Mouse (Mus musculus) right cerebral cortex, postnatal 10 days (tissue): ENCODE results near the gene Tmem176b.
"Not testable (repeated sequence)": the region's sequence is repeated elsewhere in the genome, so short reads cannot be mapped to it uniquely, and the experiment has no call there.

Source experiments
- DNase-seq, 2 experiments: peaks; one replicate each; pipeline ENCODE4 v3.0.0; 2021; ENCODE audit warnings: low spot score in 2 of 2

The Tmem176b gene

DNA sequence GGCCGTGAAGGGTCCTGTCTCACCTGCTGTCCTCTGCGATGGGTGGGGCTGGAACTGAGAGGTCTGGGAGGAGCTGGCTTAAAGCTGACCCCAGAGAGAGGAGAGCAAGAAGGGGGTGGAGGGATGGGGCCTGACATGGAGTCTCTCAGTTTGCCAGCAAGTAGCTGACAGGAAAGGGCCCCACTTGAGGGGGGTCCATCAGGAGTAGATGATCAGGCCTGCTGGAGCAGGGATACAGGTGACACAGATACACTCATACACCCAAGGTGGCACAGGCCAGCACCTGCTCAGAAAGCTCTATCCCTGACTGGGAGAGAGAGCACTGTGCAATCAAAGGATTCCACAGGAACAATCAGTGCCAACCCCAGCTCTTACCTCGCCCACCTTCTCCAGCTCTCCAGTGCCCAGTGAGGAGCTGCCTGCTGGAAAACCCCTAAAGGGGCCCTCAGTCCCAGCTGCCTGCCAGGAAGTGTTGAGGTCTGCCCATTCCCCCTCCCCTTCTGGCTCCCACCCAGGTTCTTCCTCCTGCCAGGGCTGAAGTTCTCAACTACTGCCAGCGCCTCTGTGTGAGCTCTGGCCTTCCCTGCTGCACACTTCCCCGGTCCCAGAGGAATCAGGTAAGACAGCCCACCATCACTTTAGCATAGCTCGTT, at the start of gene Tmem176b:
Gene Tmem176b, minus strand, starts transcription at position 524 of the 653 bp plus-strand sequence.
- peak; percentile 94 for DNase-seq

DNA sequence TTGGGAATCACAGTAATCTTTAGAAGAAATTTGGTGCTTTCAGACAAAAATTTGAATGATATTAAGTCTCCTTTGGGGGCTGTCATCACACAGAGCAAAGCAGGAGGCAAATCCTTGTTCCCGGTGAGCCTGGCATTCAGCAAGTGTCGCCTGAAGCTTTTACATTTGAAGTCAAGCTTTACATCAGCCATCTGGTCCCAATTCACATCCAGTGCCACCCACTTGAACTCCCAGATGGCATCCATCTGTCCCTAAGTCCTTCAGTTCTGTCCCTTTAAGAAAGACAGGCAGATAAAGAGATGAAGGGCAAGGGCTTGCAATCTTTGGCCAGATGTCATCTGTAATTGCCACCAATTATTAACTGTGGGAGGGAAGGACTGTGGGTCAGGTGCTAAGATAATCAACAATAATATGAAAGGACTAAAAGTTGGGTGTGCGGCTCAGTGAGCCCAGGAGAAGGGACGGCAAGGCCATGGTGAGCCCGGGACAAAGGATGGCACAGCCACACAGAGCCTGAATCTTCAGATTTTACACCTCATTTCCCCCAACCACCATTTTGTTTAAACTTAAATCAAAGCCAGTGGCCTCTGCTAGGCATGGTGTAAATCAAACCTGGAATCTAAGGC, 35.3 kb upstream of the Tmem176b start:
- peak; percentile 32 to 39 for DNase-seq

DNA sequence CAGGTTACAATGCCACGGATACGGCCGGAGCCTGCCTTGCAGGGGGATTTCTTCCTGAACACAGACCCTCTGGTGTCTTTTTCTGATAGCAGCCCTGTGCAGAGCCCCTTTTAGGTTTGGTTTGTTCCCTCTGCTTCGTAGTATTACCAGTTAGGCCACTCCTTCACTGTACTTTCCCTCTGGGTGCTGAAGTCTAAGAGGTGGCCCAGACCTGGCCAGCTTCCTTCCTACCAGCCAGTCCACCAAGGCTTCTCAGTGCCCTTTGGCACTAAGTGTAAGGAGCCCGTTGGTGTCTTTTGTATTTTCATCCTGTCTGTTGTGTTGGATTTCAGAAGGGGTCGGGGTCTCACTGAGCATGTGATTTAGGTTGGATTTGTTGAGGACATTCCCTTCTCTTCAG, 34.2 kb upstream of the Tmem176b start:
- DNase-seq = no peak

DNA sequence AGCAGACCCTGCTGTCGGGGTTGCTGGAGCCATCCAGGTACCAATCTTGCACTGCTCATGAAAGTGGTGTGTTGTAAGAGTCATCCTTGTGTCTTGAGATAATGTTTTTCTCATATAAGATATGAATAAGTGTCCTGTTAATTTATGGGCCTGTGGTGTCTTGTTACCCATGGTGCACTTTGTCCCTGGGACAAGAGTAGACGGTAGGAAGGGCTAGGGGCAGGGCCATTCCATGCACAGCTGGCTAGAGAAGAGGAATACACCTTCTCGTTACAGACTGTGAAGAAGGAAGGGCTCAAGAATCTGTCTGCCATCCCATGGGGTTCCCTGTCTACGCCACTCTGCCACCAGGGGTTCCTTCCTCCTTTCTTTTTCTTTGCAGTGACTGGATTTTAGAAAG, 33.3 kb upstream of the Tmem176b start:
- no peak for DNase-seq

DNA sequence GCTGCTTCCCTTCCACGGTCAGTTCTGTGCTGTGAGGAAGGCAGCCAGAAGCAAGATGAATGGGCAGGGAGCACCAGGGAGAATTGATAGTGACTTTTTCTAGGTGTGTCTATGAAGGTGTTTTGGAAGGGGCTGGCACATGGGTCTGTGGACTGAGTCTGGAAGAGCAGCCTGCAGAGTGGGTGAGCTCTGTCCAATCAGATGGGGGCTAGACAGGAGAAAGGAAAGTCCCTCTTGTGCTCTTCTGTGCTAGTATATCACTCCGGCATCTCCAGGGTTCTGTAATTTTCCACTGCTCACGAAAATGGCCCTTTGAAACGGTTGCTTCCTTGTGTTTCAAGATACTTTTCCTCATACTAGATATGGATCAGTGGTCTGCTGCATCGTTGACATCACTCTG, 31.3 kb upstream of the Tmem176b start, which contains the start of gene Aoc1:
Gene Aoc1, plus strand, starts transcription at position 301 of the 400 bp plus-strand sequence.
- DNase-seq = no peak

DNA sequence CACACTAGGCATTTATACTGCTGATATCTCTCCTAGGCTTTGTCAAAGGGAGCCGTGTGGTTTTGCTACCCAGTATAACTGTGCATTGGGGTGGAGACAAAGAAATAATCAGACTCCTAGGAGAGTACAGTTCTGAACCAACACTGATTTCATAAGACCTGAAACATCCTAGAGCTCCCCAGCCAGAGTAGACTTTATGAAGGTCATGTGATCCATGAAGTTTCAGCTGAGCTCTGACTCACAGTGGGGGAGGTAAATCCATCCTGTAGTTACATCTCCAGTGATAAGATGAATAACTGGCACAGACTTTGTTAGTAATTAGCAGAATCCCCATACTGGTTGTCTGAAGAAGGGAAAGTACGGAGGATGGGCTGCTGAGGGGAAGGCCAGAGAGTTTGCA, 28.5 kb upstream of the Tmem176b start:
- DNase-seq = no peak

DNA sequence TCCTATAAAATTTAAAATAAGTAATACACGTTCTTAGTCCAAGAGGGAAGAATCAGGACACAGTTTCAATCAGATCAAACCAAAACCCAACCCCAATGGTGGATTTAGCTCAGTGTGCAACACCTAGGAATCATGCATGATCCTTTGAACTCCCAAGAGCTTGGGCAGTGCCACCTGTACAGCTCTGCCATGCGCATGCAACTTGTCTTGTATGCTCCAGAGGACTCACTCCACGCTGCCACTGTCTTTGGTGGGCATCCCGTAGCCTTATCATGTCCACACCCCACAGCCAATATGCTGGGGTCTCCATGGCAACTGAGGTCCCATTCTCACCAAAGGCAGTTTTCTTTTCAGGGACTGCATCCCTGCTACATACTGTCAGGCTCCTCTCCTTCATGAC, 25.9 kb upstream of the Tmem176b start:
- no peak for DNase-seq

DNA sequence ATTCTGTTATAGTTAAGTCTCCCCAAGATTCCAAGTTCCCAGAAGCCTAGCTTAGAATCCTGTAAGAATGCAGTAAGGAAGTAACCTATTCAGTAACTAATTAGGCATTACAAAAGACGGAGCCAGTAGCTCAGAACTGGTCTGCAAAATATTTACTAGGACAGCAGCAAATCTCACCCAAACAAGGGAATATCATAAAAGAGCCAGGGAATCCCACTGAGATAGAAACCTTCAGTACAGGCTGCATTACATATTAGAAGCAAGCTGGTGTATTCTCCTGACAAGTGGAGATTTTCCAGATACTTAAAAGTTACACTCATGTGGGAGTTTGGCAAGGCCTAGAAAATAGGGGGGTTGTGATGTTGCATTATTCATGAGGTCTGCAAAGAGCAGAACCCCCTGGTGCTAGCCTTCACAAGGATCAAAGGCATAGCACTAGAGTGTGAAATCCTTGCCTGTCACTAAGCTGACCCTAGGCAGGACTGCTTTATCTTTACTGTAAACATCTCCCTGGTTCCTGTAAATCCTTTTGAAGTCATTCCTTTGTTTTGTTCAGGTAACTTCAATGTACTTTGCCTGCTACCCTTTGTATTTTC, 25.2 kb upstream of the Tmem176b start:
- DNase-seq = not testable (repeated sequence)

DNA sequence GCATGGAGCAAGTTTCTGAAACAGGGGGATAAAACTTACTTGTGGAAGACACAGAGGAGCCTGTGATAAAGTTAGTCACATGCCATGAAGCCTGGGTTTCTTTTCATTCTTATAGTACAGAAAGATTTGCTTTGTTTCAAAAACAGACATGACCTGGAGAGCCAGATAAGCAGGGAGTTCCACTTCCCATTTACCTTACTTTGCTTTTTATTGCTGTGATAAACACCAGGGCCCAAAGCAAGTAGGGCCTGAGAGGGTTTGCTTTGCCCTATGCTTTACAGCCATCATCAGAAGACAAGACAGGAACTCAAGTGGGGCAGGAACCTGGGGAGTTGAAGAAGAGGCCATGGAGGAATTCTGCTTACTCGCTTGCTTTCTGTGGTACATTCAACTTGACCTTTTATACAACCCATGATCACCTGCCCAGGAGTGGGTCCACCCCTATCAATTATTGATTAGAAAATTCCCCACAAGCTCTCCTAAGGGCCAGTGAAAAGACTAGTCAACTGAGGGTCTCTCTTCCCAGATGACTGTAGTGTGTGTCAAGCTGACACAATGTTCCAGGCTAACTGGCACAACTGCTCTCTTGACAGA, 24.0 kb upstream of the Tmem176b start:
- DNase-seq = no peak

DNA sequence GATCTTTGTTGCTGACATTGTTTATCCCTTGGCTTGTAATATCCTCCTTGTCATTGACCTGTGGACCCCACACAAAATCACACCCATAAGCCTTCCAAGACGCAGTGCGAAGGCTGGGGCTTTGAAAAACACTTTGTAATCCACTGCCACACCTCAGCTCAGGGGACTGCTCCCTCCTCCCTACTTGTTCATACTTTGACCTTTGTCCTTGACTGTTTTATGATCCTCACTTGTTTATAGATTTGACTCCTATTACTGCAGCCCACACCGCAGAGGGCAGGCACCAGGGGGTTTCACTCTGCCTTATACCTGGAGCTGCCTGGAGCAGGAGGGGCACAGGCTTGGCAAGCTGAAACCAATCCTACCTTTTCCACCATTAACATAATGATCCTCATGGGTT, 23.4 kb upstream of the Tmem176b start:
- no peak for DNase-seq

DNA sequence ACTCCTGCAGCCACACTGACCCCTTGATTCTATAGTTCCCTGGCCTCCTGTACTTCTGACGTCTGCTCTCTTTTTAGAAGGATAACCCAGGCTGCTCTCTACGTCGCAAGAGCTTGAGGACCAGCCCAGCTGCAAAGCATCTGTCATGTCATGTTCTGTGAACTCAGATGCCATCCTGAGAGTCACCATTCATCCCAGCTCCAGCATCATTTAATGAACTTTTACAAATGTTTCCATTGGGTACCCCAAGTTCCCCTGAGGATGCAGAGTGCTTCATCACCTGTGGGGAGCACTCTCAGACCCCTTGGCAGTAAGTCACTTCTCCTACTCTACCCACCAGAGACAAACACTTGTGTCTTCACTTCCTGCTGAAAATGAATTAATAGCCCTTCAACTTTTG, 22.9 kb upstream of the Tmem176b start:
- DNase-seq = no peak

DNA sequence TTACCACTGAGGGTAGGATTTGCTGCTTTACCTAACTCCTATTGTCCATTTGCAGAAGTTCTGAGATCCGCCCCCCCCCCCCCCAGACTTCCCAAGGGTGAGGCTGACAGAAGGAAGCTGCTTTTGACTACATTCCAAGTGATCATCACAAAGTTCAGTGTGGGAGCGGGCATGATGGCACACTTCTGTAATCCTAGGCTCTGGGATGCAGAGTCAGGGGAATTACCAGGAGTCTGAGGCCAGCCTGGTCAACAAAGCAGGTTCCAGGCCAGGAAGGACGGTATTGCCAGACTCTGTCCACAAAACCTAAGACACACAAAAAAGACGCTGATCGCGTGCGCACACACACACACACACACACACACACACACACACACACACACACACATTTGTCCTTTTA, 22.2 kb upstream of the Tmem176b start:
- DNase-seq = no peak

DNA sequence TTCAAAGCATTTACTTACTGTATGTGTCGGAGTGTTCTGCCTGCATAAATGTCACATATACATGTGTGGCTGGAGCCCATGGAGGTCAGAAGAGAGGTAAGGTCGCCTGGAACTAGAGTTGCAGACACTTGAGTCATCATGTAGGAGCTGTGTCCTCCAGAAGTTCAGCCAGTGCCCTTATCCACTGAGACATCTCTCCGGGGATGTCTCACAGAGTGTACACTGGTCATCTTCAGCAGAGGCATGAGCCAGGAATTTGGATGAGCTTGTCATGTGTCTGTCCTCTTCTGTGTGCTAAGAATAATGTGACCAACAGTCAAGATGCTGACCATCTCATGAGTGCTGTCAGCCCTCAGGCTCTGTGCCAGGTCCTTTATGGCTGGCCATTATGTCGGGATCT, 21.5 kb upstream of the Tmem176b start:
- DNase-seq = no peak

DNA sequence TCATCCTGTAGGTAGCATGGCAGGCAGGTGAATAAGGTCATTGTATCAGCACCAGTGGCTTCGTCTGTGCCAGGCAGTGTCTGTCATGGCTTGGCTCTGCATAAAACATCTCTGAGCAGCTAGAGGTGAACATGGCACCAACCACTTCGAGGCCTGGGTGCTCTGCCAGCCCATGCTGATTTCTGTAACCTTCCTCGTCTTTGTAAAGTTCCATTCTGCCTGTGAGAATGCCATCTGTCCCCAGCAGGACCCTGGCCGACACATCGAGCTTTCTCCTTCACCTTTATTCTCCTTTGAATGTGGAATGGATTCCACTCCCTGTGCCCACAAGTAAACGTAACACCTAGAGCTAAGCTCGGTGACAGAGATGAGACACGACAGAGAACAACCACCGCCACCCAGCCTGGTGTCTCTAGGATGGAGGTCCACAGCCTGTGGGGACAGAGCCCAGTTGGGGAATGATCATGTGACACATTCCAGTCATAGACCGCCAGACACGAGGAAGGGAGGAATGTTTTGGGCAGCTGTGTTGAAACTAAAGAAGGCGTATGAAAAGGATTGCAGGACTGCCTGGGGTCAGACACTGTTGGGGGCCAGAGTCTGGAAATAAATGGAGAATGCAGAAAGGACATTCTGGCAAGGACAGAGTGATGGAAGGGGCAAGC, 20.5 kb upstream of the Tmem176b start:
- DNase-seq = no peak

DNA sequence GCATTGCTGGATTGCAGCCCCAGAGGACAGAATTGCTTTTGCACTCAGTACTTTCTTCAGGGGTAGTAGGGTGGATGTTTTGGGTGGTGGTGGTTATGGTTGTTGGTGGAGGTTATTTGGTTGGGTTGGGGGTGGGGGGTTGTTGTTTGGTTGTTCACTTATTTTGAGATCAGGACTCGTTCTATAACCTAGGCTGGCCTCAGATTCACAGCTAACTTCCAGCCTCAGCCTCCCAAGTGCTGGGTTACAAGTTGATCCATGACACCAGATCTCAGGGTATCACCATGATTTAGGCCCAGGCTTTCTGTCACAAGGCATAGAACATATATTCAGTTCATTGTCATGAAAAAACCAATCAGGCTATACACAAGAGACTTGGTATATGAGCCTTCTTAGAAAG, 19.6 kb upstream of the Tmem176b start:
- DNase-seq = no peak

DNA sequence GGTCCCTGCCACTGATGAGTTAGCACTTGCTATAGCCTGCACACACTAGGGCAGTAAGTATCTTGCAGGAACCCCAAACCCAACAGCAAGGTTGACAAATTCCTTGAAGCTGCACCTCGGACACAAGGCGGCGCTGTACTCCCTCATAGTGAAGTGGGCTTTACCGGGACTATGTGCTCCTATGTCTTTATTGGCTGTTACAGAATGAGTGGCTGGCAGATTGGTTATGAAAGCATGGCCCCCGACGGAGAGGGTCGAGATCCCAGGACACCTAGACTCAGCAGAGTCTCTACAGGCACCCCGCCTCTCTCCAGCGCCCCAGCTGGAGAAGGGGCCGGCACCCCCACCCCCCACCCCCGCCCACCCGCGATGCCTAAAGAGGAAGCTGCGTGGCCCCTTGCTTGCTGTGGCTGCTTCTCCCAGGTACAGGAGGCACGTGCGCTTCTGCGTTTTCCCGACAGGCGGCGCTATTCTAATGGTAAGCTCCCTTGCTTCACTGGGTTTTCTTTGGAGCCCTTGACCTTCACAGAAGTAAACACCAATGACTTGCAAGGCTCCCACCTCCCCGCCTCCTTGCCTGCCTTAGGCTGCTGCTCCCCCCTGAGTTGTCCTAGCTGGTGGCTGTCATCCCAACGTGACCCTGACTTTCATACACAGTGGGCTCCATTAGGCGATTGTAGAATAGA, 19.0 kb upstream of the Tmem176b start:
- peak; percentile 42 to 75 for DNase-seq

DNA sequence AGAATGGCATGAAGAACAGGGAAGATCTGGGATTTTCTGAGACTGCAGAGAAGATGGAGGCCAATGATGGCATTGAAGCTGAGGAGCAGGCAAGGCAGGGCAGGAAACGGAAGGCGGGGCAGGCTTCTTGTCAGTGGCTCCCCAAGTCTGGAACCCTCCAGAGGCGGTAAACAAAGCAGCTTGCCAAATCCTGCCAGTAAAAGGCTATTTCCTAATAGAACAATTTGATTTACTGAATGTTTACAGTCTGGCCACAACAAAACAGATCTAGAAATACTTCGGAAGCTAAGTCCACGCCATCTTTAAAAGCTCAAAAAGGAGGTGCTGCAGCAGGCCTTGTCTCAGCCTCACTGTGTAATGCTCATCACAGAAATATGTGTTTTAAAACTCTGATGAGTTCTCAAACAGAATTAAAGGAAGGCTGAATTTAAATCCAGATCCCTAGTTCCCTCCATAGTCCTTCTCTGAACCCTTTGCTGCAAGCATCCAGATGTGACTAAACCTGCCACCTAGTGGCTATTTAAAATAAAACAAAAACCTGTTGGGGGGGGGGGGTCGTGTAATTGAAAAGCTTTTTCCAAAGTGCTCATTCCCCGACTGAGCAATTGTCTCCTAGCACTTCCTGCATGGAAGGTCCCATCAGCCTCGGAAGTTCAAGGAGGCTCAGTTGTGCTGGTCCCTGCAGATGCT, 16.5 kb upstream of the Tmem176b start:
- DNase-seq = no peak

DNA sequence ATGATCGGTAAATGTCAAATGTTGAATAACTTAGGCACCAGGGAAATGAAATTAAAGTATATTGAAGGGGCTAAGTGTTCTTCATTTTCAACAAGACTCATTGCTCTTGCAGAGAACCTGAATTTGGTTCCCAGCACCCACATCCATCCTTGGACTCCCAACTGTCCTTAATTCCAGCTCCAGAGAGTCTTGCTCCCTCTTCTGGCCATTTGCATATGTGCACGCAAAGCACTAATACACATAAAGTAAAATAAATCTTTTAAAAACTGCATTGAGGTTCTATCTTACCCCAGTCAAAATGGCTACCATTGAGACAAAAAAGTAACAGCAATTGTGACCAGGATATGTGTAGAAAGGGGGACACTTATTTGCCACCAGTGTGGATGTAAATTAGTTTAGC, 12.9 kb upstream of the Tmem176b start:
- DNase-seq = no peak

DNA sequence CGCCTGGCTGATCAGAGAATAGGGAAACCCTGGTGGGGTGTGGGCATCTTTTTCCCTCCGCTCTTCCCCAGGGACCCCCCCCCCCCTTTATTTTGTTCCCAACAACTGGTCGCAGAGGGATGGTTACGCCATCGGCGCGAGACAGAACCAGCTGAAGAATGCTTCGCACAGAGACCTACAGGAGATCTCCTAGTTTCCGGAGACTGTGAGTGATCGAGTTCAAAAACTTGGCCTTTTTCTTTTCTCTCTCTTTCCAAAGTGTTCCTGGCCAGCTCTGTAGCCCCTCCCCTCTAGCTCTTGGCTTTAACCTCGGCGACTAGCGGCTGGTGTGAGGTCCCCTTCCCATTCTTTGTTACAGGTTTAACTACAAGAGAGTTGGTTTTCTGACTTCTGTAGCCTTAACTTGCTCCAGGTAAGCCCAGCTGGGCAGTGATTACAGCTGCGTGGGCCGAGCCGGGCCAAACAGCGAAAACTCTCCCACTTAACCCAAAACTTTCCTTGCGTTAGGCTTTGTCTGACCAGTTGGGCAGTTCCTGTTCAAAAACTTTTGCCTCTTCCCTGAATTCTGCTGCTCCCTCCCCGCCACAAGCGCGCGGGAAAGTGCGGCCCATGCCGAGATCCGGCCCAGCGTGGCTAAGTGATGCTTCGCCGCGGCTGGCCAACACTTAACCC, 10.7 kb upstream of the Tmem176b start:
- DNase-seq = no peak

DNA sequence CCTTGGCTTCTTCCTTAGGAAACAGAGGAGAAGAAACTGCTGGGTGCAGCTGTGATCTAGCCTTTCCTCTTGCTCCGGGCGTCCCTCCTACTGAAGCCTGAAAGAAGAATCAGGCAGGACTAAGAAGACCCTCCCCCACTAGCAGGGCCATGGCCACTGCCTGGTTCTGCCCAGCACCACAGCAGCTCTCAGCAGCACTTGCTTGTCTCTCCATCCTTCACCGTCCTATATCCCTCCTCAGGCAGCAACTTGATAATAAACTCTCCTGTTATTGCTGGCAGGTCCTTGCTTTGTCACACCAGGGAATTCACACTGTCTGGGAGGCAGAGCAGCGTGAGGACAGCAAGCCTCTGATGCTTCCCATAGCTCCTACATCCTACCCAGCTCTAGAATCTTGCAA, 3.8 kb upstream of the Tmem176b start:
- no peak for DNase-seq
